In the genomic region with DNA sequence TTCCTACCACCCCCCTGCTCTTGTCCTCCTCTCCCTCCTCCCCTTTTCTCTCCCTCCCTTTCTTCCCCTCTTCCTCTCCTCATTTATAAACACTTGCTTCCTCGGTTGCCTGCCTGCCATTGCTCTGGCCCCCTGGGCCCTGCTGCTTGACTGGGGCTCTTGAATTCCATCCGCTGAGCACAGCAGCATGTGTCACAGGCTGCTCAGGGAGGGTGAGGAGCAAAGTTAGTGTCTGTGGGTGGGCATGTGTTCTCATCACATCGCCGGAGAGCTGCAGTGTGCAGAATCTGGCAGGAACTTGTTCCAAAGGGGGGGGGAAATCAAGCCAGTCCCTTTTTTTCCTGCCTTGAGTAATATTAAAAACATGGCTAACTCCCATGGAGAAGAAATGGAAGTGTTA, we compare ENCODE assay signal across 12 mouse cellular contexts. TPM values are rescaled to one million over a fixed set of nuclear protein-coding genes. Genes with fewer than 3 reads are reported as not detected.
A peak's percentile ranks its signal among the peaks of the same experiment; 100 is the strongest.
DNase-seq lines count a peak whose midpoint lies in the region; ATAC-seq lines count a peak whose summit lies in the region.
"Had no signal": no experiment of that assay in that cellular context is flagged by ENCODE, and none has a peak within 500 bp of the region (broad histone marks: within the 10 kb centered on the region; RNA-seq: fewer than 3 reads in every experiment).

No protein-coding gene starts in this region.

- H3K4me1 ChIP-seq in neural tube, embryonic 14.5 days (ENCODE audit: control insufficient read depth, insufficient read depth, low read length) = peaks cover 16% of the 10 kb centered on the region; the same call in 1 of the 2 replicates

- no peak overlapping the region for H3K9ac ChIP-seq in neural tube, embryonic 14.5 days (replicated peaks; ENCODE audit: low read depth, low read length)
- H3K9ac ChIP-seq: limb, embryonic 15.5 days had no signal

- H3K36me3 ChIP-seq in neural tube, embryonic 14.5 days (ENCODE audit: control insufficient read depth, insufficient read depth, low read length) = no peaks in the 10 kb centered on the region
- H3K36me3 ChIP-seq: limb, embryonic 15.5 days had no signal

- H3K9me3 ChIP-seq in neural tube, embryonic 14.5 days (ENCODE audit: control insufficient read depth, low read length) = no peaks in the 10 kb centered on the region
- H3K9me3 ChIP-seq: limb, embryonic 15.5 days had no signal

- intact Hi-C loops in gastrocnemius, postnatal 36 days (cut with DNase I) = no loop called here

- ATAC-seq in neural tube, embryonic 14.5 days (ENCODE audit: low read depth) = peak; percentile 46; the same call in 1 of the 2 replicates
- ATAC-seq: midbrain, embryonic 16.5 days had no signal

- no peaks in the 10 kb centered on the region for H3K27me3 ChIP-seq in neural tube, embryonic 14.5 days (ENCODE audit: control insufficient read depth, insufficient read depth, low read length)
- H3K27me3 ChIP-seq: limb, embryonic 15.5 days had no signal

- no peak overlapping the region for H3K4me2 ChIP-seq in neural tube, embryonic 14.5 days (ENCODE audit: low read depth, low read length)
- H3K4me2 ChIP-seq: limb, embryonic 15.5 days had no signal

- 31% methylated on average over 4 of the region's 4 CpGs for WGBS in neural tube, embryonic 14.5 days

- H3K4me3 ChIP-seq in neural tube, embryonic 14.5 days (ENCODE audit: low read depth, low read length) = no peak overlapping the region
- H3K4me3 ChIP-seq: limb, embryonic 15.5 days had no signal

- H3K27ac ChIP-seq in neural tube, embryonic 14.5 days (ENCODE audit: low read depth, low read length) = no peak overlapping the region

- DNase-seq in gastrocnemius, postnatal 25 days = peak; percentile 52
- DNase-seq in gastrocnemius, postnatal 36 days = no peak
- peak; percentile 66 for DNase-seq in layer of hippocampus, adult 9-11 months
- DNase-seq in layer of hippocampus, postnatal 36 days = no peak
- peak; percentile 89 for DNase-seq in brain, adult 2 months (ENCODE audit: low read depth, low spot score)
- no peak for DNase-seq in kidney, adult 18-20 months
- no peak for DNase-seq in embryo, embryonic 10 days (ENCODE audit: low spot score)
- DNase-seq: retina, postnatal 1 day; thymus, postnatal 25 days had no signal

RNA-seq across cellular contexts. Expression of a gene that starts 59.1 kb away (rescaled TPM):
- total RNA-seq in gastrocnemius, postnatal 25 days (2021) = 1 to 10 TPM; 7.2 to 7.6 TPM
- total RNA-seq in gastrocnemius, postnatal 36 days (2021) = 1 to 10 TPM; 6.1 to 7.1 TPM
- total RNA-seq in layer of hippocampus, postnatal 36 days (2021) = 10 to 100 TPM; 94.2 to 95.2 TPM
- 6.8 and 7.1 TPM in 2 replicates for polyA plus RNA-seq in neural tube, embryonic 14.5 days (2014; fragmentation: Nextera tagmentation; extraction: Ambion mirVana)

Comparison
In these comparisons a context has a peak if more than half of its experiments do, and no peak if none do; other contexts are left out.
1. DNase-seq: peak in gastrocnemius, postnatal 25 days (single experiment), layer of hippocampus, adult 9-11 months (single experiment) and brain, adult 2 months (single experiment); none in gastrocnemius, postnatal 36 days (0 of 2), layer of hippocampus, postnatal 36 days (0 of 2), kidney, adult 18-20 months (single experiment) and embryo, embryonic 10 days (single experiment).
2. RNA of a gene that starts 59.1 kb away (total RNA-seq): 94.2 to 95.2 TPM in layer of hippocampus, postnatal 36 days; 7.2 to 7.6 TPM in gastrocnemius, postnatal 25 days and 6.1 to 7.1 TPM in gastrocnemius, postnatal 36 days; every median in the first group is over 10 times any median in the second.